22 mouse cellular contexts compared by ENCODE assay signal in genomic region chr2:160552121-160552669, GRCm38 (mm10).
DNase-seq lines count a peak whose midpoint lies in the region; ATAC-seq lines count a peak whose summit lies in the region.
"Had no signal": no experiment of that assay in that cellular context is flagged by ENCODE, and none has a peak within 500 bp of the region (broad histone marks: within the 10 kb centered on the region; RNA-seq: fewer than 3 reads in every experiment).

No protein-coding gene starts in this region.

- 0 out of 2 replicates have a peak overlapping the region, but pooled peaks have one; percentile 4 for H3K4me2 ChIP-seq in kidney, embryonic 14.5 days (replicated peaks; ENCODE audit: low read depth, low read length)
- H3K4me2 ChIP-seq in hindbrain, embryonic 12.5 days (replicated peaks) = peak overlapping the region; percentile 20; the same call in 1 of the 2 replicates
- H3K4me2 ChIP-seq in neural tube, embryonic 11.5 days (ENCODE audit: low read depth) = no peak overlapping the region
- H3K4me2 ChIP-seq: limb, embryonic 12.5 days; liver, embryonic 13.5 days; midbrain, embryonic 11.5 days; neural tube, embryonic 13.5 days; stomach, embryonic 15.5 days had no signal

- 40% methylated on average over 19 of the region's 19 CpGs for WGBS in kidney, embryonic 14.5 days
- WGBS in hindbrain, embryonic 12.5 days = 38% methylated on average over 19 of the region's 19 CpGs
- WGBS in neural tube, embryonic 11.5 days = 45% methylated on average over 19 of the region's 19 CpGs

- H3K27me3 ChIP-seq in kidney, embryonic 14.5 days (ENCODE audit: control insufficient read depth, insufficient read depth, low read length) = no peaks in the 10 kb centered on the region
- 0 out of 2 replicates have a peak, but pooled peaks cover 3% of the 10 kb centered on the region for H3K27me3 ChIP-seq in hindbrain, embryonic 12.5 days
- H3K27me3 ChIP-seq in neural tube, embryonic 11.5 days (ENCODE audit: control insufficient read depth, insufficient read depth, low read length) = no peaks in the 10 kb centered on the region
- H3K27me3 ChIP-seq: liver, embryonic 13.5 days; stomach, embryonic 15.5 days had no signal

- H3K4me3 ChIP-seq in kidney, embryonic 14.5 days (ENCODE audit: low read length) = no peak overlapping the region
- H3K4me3 ChIP-seq in hindbrain, embryonic 12.5 days = no peak overlapping the region
- H3K4me3 ChIP-seq in neural tube, embryonic 11.5 days (ENCODE audit: low read depth, low read length) = no peak overlapping the region
- H3K4me3 ChIP-seq: left cerebral cortex, adult 2 months; limb, embryonic 12.5 days; liver, embryonic 13.5 days; neural tube, embryonic 13.5 days; stomach, embryonic 15.5 days had no signal

- H3K4me1 ChIP-seq in kidney, embryonic 14.5 days (ENCODE audit: control insufficient read depth, insufficient read depth, low read length) = peaks cover 4% of the 10 kb centered on the region; the same call in 1 of the 2 replicates
- peaks cover 4% of the 10 kb centered on the region; the same call in 1 of the 2 replicates for H3K4me1 ChIP-seq in hindbrain, embryonic 12.5 days
- H3K4me1 ChIP-seq in neural tube, embryonic 11.5 days (ENCODE audit: control insufficient read depth, insufficient read depth, low read length) = no peaks in the 10 kb centered on the region
- H3K4me1 ChIP-seq: liver, embryonic 13.5 days had no signal

- no peak overlapping the region for H3K27ac ChIP-seq in kidney, embryonic 14.5 days (ENCODE audit: low read depth, low read length)
- H3K27ac ChIP-seq in hindbrain, embryonic 12.5 days = no peak overlapping the region
- H3K27ac ChIP-seq in neural tube, embryonic 11.5 days (ENCODE audit: low read depth, low read length) = no peak overlapping the region
- H3K27ac ChIP-seq: left cerebral cortex, adult 2 months; limb, embryonic 12.5 days; liver, embryonic 13.5 days; macrophage; neural tube, embryonic 13.5 days; stomach, embryonic 15.5 days had no signal

- ATAC-seq in kidney, embryonic 14.5 days (ENCODE audit: low FRiP score, low TSS enrichment) = 0 out of 2 replicates have a peak, but pooled peaks have one; percentile 28
- ATAC-seq in hindbrain, embryonic 12.5 days (ENCODE audit: low FRiP score) = peak; percentile 80
- 0 out of 2 replicates have a peak, but pooled peaks have one; percentile 31 for ATAC-seq in neural tube, embryonic 11.5 days (ENCODE audit: insufficient read depth, low FRiP score, low TSS enrichment)

- H3K9me3 ChIP-seq in kidney, embryonic 14.5 days (ENCODE audit: control insufficient read depth, low read length) = no peaks in the 10 kb centered on the region
- no peaks in the 10 kb centered on the region for H3K9me3 ChIP-seq in hindbrain, embryonic 12.5 days (replicated peaks)
- no peaks in the 10 kb centered on the region for H3K9me3 ChIP-seq in neural tube, embryonic 11.5 days (ENCODE audit: control insufficient read depth, low read length)
- H3K9me3 ChIP-seq: limb, embryonic 12.5 days; liver, embryonic 13.5 days; neural tube, embryonic 13.5 days; stomach, embryonic 15.5 days had no signal

- H3K9ac ChIP-seq in kidney, embryonic 14.5 days (ENCODE audit: low read depth, low read length) = no peak overlapping the region
- H3K9ac ChIP-seq in hindbrain, embryonic 12.5 days = no peak overlapping the region
- no peak overlapping the region for H3K9ac ChIP-seq in neural tube, embryonic 11.5 days (ENCODE audit: low read length)
- H3K9ac ChIP-seq: limb, embryonic 12.5 days; liver, embryonic 13.5 days; neural tube, embryonic 13.5 days; stomach, embryonic 15.5 days had no signal

- no peak for DNase-seq in kidney, postnatal 14 days
- DNase-seq in embryo, embryonic 10 days (ENCODE audit: low spot score) = peak; percentile 52
- DNase-seq in neural tube, embryonic 11.5 days (ENCODE audit: low spot score) = peak; percentile 61
- DNase-seq in spleen, postnatal 36 days (ENCODE audit: low spot score in 2 of 2) = no peak
- DNase-seq in kidney, adult 9 months = no peak
- DNase-seq: adrenal gland, postnatal 25 days; cerebellum, adult 11 months; cerebellum, postnatal 10 days; gastrocnemius, postnatal 14 days; kidney, adult 18-20 months; kidney, postnatal 25 days; liver, embryonic 13.5 days; spleen, adult 18-20 months; thymus, postnatal 14 days had no signal

- H3K36me3 ChIP-seq in kidney, embryonic 14.5 days (ENCODE audit: control insufficient read depth, insufficient read depth, low read length) = no peaks in the 10 kb centered on the region
- H3K36me3 ChIP-seq in hindbrain, embryonic 12.5 days = no peaks in the 10 kb centered on the region
- no peaks in the 10 kb centered on the region for H3K36me3 ChIP-seq in neural tube, embryonic 11.5 days (ENCODE audit: control insufficient read depth, insufficient read depth, low read length)
- H3K36me3 ChIP-seq: limb, embryonic 12.5 days; liver, embryonic 13.5 days; neural tube, embryonic 13.5 days; stomach, embryonic 15.5 days had no signal

Comparison
In these comparisons a context has a peak if more than half of its experiments do, and no peak if none do; other contexts are left out.
1. ATAC-seq: peak in every context shown above with its lines; median percentile 80 in hindbrain, embryonic 12.5 days; 31 in neural tube, embryonic 11.5 days; 28 in kidney, embryonic 14.5 days.
2. DNase-seq: peak in embryo, embryonic 10 days (single experiment) and neural tube, embryonic 11.5 days (single experiment); none in kidney, postnatal 14 days (single experiment), spleen, postnatal 36 days (0 of 2) and kidney, adult 9 months (single experiment).